Mouse (Mus musculus) embryo, embryonic 10.5 days (tissue): Measurements from ENCODE around the gene Hbq1a.

Source experiments
- DNase-seq: peaks from one replicate; pipeline ENCODE4 v3.0.0-alpha.2; 2015; ENCODE audit warnings: low spot score

Hbq1a gene

DNA sequence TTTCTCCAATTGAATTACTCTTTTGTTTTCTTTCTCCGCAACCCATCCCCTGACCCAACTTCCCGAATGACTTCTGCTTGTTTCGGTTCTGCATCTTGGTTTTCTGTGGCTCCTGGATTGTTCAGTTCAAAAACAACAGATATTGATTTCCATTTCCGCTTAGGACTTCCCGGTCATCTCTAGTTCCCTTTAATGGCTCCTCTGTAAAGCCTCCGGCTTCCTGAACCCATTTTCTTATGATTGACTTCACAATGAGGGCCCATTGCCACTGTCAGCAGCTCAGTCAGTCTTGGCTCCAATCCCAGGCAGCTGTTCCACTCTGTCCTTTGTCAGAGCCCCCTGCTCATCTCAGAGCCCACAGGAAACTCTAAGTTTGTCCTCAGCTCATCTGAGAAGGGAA lies 31.2 kb downstream of the Hbq1a start:
- DNase-seq, result no peak

DNA sequence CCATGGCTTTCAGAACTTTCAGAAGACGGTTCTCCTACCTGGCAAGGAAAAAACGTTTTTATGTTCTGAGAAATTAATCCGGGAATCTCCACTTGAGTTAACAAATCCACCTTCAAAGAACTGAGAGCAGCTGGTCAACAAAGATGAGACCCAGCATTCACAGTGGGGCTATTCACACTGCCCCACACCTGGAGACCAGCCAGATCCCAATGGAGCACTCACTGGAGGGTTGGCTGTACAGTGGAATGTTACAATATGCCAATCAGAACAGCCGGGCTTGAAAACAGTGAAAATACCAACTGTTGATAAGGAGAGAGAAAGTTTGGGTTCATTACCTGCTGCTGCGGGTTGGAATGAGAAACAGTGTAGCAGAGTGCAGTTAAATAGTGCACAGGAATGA lies 32.0 kb downstream of the Hbq1a start:
- no peak for DNase-seq

DNA sequence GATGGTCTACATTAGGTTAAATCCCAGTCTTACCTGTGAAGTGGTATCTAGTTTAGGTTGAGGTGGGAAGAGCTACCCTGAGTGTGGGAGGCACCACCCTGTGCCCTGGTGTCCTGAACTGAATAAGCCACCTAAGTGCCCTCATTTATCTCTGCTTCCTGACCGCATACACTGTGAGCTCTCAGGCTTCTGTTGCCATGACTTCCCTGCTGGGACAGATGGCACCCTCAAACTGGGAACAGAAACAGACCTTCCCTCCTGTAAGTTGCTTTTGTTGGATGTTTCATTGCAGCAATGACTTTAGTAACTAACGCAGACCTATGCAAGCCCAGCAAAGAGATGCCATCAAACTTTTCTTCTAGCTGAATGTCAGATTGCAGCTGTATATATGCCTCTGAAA lies 33.4 kb downstream of the Hbq1a start:
- DNase-seq, result no peak

DNA sequence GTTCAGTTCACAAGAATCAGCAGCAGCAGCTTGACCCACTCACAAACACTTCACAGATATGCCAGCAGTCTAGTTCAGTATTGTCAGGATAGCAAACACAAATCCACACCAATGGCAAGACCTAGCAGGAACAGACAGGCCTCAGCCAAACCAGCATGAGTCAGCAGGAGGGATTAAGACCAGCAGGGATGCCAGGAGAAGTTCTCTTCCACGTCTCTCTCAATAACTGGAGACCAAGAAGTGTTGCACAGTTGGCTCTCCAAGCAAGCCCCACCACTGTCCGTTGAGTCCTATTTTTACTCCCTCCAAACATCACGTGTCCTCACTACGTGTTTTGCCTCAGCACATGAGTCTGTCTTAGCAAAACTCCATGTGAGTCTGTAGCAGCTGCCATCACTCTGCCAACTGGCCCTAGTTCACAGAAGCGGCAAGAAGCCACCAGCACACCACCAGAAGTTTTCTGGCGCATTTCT lies 36.6 kb downstream of the Hbq1a start:
- no peak for DNase-seq

DNA sequence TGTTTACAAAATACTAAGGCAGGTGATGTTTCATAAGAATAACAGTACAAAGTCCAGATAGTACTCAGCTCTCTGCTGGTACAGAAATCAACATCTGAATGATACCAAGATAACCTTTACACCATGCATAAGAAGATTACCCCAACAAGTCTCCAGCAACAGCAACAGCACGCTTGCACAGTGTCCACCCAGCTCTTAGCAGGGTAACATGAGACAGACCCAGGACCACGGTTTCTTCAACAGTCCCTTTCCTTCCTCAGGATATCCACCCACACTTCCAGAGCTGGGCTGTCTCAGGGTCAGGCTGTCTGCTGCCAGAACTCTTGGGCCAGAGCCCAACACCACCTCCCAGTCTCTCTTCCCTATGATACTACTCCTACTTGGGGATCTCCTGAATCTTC lies 39.3 kb downstream of the Hbq1a start:
- DNase-seq, result no peak

DNA sequence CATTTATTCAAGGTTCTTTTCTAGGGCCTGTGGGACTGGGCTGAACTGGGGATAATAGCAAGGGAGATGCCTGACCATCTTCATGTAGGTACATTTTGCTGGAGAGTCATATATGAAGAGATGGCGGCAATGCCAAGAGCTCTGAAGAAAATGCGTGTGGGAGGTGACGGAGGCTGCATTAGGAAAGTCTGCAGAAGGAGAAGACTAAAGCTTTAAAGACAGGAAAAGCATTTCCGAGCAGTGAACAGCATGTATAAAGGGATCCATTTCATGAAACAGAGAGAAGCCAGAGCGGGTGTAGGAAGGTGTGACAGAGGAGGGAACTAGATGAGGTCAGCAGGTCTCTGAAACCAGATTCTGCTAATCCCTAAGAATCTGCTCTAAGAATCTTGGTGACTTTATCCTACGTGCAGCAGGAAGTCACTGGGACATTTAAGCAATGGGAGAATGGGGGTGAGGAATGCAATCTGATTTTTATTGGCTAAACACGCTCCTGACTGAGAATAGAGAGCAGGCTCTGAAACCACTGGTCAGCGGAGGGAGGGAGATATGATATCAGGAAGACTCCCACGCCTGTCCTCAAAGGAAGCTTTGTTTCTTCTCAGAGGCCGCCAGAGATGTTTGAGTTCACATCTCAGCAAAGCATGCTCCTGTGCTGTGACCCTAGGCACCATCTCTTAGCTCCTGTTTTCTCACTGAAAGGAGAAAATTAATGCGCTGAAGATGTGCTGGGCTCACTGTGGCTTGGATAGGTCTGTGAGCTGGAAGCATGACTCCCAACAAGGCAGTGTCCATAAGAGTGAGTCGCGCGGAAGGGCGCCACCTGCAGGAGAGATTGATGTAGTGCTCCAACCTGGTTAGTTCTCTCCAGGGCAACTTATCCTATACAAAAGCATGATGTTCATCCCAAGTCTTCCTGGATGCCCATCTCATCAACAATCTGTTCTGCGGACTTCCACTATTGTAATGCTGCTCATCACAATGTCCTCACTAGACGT lies 40.9 kb downstream of the Hbq1a start:
- peak; percentile 85 for DNase-seq

DNA sequence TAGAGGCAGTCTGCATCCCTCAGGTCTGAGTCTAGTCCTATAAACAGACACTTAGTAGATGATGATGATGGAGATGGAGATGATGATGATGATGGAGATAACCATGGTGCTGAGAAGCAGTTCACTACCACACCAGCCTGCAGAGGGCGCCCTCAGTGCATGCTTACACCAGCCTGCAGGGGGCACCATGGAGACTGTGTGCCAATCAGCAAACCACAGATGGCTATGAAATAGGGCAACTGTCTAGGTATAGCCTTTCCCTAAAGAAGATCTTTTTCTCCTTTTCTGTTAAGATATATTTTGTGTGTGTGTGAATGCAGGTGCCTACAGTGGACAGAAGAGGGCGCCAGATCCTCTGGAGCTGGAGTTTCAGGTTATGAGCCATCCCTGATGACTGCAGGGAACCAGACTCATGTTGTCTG lies 42.9 kb downstream of the Hbq1a start:
- DNase-seq, result peak; percentile 62

DNA sequence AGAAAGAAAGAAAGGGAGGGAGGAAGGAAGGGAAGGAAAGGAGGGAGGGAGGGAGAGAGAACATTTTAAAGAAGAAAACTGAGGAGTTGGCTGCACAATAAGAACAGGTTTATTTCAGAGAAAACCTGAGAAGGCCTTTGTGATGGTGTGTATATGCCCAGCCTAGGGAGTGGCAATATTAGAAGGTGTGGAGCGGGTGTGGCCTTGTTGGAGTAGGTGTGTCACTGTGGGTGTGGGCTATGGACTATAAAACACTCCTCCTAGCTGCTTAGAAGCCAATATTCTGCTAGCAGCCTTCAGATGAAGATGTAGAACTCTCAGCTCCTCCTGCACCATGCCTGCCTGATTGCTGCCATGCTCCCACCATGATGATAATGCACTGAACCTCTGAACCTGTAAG lies 43.5 kb downstream of the Hbq1a start:
- no peak for DNase-seq

DNA sequence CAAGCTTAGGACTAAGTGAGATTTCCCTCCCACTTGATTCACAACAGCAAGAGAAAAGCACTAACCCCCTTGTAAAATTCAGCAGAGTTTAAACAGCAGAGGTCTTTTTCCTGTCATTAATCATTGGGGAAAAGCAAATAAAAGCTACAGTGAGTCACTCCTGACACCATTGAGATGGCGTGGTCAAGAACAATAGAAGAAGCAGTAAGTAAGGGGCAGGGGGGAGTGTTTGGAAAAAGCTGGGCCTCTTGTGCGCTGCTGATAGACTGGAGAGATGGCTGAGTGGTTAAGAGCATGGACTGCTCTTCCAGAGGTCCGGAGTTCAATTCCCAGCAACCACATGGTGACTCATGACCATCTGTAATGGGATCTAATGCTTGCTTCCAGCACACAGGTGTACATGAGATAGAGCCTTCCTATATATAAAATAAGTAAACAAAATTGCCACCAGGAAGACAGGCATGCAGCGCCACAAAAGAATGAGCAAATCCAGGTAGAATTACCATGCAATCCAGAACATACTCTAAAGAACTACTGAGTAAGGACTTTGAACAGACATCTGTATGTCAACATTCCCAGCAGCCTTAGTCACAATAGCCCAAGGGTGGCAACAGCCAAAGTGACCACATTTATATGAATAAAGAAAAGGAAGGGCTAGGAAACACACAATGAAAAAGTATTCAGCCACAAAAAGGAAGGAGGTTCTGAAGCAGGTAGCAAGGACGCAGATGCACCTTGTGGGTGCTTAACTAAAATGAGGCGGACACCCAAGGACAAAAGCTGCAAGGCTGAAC lies 45.8 kb downstream of the Hbq1a start:
- DNase-seq, result peak; percentile 43

DNA sequence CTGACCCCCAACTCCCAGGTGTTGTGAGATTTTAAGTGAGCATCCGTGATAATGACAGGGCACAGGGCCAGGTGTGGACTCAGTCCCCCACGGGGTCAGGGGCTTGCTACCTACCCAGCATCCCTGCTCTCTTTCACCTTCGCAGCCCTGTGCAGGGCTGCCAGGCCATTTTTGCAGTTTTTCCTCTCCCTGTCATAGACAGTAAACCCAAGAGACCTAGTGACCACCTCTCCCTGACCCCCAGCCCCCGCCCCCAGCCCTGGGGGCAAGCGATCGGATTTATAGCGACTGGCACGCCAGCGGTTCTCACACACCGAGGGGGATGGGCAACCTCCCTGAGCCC lies 47.4 kb downstream of the Hbq1a start:
- DNase-seq, result no peak

DNA sequence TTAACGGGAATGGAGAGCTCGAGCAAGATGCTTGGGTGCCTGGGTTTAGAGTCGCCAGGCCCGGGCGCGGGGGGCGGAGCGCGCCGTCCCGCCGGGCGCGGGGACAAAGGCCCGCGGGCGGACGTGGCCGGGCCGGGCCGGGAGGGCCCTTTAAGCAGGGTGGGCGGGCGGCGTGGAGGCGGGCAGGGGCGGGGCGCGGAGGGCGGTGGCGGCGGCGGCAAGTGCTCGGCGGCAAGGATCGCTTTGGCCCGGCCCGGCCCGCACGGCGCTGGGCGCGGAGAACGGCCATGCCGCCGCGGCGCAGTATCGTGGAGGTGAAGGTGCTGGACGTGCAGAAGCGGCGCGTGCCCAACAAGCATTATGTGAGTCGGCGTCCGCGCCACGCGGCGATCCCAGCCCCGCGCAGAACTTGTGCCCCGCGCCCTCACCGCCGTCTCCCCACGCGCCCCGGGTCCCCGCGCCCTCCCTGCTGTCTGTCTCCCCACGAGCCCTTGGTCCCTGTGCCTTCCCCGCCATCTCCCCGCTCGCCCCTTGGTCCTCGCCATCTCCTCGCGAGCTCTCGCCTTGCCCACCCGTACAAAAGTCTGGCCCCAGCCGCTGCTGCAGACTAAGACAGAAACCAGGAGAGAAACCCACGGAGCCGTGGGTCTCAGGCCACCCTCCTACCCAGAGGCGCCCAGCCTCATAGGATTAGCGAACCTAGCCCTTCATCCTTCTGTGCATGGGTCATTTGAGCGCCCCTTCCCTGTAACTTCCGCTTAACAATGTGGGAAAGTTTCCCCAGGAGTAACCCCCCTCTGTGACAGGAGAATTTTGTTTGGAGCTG lies 48.0 kb downstream of the Hbq1a start, which contains the start of gene Sh3pxd2b:
TSS of gene Sh3pxd2b (plus strand) at position 214 of the 826 bp plus-strand sequence.
- DNase-seq, result peak; percentile 77

DNA sequence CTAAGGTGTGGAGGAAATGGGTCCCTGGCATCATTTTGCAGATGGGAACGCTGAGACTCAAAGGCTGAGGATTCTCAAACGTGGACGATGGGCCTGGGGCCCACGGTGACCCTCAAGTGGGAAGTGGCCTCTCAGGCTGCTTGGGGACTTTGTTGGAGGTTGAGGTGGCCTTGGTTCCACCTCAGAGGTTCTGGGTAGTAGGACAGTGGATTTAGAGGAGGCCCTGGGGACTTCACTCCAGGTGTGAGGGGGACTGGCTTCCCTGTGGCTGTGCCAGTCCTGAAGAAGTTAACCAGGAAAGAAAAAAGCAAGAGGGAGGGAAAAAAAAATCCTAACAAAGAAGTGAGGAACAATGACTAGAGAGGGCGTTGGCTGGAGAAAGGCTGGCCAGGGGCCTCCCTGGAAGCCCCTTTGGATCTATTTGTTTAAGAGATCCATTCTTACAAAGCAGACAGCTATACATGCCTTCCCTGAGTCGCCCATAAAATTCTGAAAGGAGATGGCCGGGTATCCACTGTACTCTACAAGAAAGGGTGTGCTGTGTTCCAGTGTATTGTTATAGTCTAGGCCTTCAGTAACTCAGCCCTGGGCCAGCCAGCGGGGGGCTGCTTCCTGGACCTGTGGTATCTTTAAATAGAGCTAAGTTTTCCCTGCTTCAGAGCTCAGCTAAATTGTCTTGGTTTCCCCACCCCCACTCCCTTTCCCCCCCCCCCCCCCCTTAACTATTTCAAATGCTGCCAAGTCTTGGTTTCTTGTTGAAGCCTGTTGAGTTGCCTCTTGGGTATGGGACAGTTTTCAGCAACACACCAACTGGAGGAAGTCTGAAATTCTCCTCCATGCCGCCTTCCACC lies 48.8 kb downstream of the Hbq1a start:
- DNase-seq, result peak; percentile 45

DNA sequence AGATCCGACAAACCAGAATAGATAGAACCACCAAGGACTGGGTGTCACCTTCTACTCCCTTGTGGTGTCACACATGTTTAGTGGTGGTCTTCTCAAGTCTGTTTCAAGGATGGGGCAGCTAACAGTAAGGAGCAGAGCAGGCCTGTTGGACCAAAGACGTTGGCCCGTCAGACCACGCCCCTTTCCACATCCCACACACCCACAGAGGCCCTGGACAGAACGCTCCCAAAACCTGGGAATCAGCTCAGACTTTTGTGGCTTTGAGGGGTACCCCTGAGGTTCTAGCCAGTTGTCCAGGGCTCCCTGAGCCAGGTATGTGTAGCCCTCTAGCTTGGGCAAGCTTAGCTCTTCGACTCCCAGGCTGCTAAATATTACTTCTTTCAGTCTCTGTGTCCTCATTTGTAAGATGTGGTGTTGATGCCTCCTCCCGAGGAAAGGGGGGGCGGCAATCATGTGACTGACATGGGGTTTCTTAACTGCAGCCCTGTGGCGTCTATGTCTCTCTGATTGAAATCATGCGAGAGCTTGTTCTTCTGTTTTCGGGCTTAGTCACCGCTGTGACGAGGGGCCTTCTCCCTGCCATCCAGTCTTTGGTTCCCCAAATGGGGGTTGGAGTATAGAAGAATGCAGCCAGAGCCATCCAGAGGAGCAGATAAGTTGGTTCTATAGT lies 49.5 kb downstream of the Hbq1a start:
- no peak for DNase-seq
